Mouse (Mus musculus) granulocyte monocyte progenitor cell, adult 5-6 weeks (primary cell): Measurements from ENCODE around the gene Mucl1. TPM values are rescaled to one million over a fixed set of nuclear protein-coding genes. Genes with fewer than 3 reads are reported as not detected.
"Not testable (repeated sequence)": the region's sequence is repeated elsewhere in the genome, so short reads cannot be mapped to it uniquely, and the experiment has no call there.

Source experiments
- ATAC-seq: replicated peaks from 2 replicates; pipeline ENCODE4 v1.8.0; 2016; ENCODE audit warnings: mild to moderate bottlenecking, moderate TSS enrichment, inconsistent platforms; ENCODE audit not compliant: poor library complexity, severe bottlenecking
- total RNA-seq, 2 experiments: library from RNA; stranded (forward) in 1 of 2; stranded (reverse) in 1 of 2; fragments of 200-712, 200-1000 nt in 1 of 2; fragments of >200 nt in 1 of 2; fragmentation: Nextera tagmentation in 1 of 2; gene quantifications; 2 replicates each; pipeline ENCODE4 v1.2.3; 2014 to 2017

Gene Mucl1
- total RNA-seq (2014; fragmentation: Nextera tagmentation) (not detected in 2 replicates), total RNA-seq (2017) (not detected in 2 replicates)

DNA sequence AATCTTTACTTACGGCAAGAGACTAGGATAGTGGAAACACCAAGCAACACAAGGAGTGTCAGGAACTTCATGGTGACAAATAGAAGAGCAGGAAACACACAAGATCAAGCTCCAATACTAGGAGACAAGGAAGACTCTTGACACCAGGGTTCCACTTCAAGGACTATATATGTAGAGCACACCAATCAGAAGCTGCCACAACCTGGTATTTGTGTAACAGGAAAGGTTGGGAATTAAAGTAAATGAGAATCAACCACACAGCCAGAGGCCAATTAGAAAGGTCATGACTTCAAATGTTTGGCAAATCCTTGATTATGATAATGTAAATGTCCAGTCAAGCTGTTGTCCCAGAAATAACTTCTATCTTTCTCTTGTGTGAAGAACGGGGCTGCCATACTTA is at the start of gene Mucl1:
TSS of gene Mucl1 (minus strand) at position 101 of the 400 bp plus-strand sequence.
- ATAC-seq = no peak

DNA sequence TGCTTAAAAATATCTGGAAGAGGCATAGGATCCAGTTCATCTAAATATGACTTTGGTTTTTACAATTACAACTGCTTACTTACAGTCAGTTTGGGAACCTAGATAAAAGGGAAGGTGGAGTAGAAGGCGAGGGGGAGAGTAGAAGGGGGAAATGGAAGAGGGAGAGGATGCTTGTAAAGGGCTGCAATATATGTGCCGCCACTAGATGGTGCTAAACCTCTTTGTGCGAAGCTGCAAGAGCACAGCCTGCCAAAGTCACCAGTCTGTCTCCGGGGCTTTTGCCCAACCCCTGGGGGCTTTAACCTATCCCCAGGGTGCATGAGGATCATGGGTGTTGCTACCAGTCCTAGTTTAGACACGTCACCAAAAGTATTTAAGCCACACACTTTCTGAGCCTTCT is 11.6 kb upstream of the Mucl1 start:
- ATAC-seq = 0 out of 2 replicates have a peak, but pooled peaks have one; percentile 40

DNA sequence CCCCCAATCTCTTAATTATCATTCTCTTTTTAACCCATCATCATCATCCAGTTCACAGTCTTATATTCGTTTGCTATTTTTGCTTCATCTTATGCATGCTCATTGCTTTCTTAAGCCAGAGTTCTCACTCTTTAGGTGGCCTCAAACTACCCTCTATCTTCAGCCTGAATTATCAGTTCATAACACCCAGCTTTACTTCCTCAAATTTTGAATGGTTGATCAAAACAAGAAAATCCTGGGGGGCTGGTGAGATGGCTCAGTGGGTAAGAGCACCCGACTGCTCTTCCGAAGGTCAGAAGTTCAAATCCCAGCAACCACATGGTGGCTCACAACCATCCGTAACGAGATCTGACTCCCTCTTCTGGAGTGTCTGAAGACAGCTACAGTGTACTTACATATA is 38.4 kb downstream of the Mucl1 start:
- not testable (repeated sequence) for ATAC-seq

Other genes starting within 250 kb of the Mucl1 start
- gene Ppp1r1a, start 217.5 kb downstream of the Mucl1 start, total RNA-seq (2014; fragmentation: Nextera tagmentation) = not detected in 2 replicates
- not detected in 2 replicates for gene Ppp1r1a, start 217.5 kb downstream of the Mucl1 start, total RNA-seq (2017)
- not detected in 2 replicates for gene Glycam1, start 190.4 kb downstream of the Mucl1 start, total RNA-seq (2014; fragmentation: Nextera tagmentation)
- not detected in 2 replicates for gene Glycam1, start 190.4 kb downstream of the Mucl1 start, total RNA-seq (2017)
- gene Mucl2, start 143.8 kb upstream of the Mucl1 start, total RNA-seq (2014; fragmentation: Nextera tagmentation) = not detected in 2 replicates
- gene Mucl2, start 143.8 kb upstream of the Mucl1 start, total RNA-seq (2017) = not detected in 2 replicates